Mouse (Mus musculus) neural tube, embryonic 14.5 days (tissue): ENCODE data around the gene Pex19. TPM values are rescaled to one million over a fixed set of nuclear protein-coding genes. Genes with fewer than 3 reads are reported as not detected.

Experiments
- ATAC-seq: fragments of 200-750 bp; cut with Nextera tagmentation; 2 replicates; pipeline ENCODE4 v1.8.0; 2017; ENCODE audit warnings: low read depth, mild to moderate bottlenecking, moderate TSS enrichment, moderate library complexity
- H3K27ac ChIP-seq: fragments of 300-500 bp; sonication (generic); 2 replicates; pipeline ENCODE4 v1.5.1; 2014; ENCODE audit warnings: low read depth, mild to moderate bottlenecking, control low read depth, low read length, moderate library complexity, mixed read lengths
- H3K27me3 ChIP-seq: fragments of 300-500 bp; sonication (generic); 2 replicates; pipeline ENCODE4 v1.6.1; 2014; ENCODE audit warnings: low read length; ENCODE audit not compliant: control insufficient read depth, insufficient read depth
- H3K36me3 ChIP-seq: fragments of 300-500 bp; sonication (generic); 2 replicates; pipeline ENCODE4 v1.6.1; 2014; ENCODE audit warnings: low read length, mixed read lengths; ENCODE audit not compliant: control insufficient read depth, insufficient read depth
- H3K4me1 ChIP-seq: fragments of 300-500 bp; sonication (generic); 2 replicates; pipeline ENCODE4 v1.6.1; 2014; ENCODE audit warnings: low read length; ENCODE audit not compliant: control insufficient read depth, insufficient read depth
- H3K4me2 ChIP-seq: fragments of 300-500 bp; sonication (generic); 2 replicates; pipeline ENCODE4 v1.6.1; 2014; ENCODE audit warnings: mild to moderate bottlenecking, low read depth, low read length, control low read depth
- H3K4me3 ChIP-seq: fragments of 300-500 bp; sonication (generic); 2 replicates; pipeline ENCODE4 v1.5.1; 2014; ENCODE audit warnings: low read depth, low read length, control low read depth, mixed read lengths
- H3K9ac ChIP-seq: fragments of 300-500 bp; sonication (generic); replicated peaks from 2 replicates; pipeline ENCODE4 v1.6.1; 2014; ENCODE audit warnings: low read depth, mild to moderate bottlenecking, control low read depth, low read length, mixed read lengths
- H3K9me3 ChIP-seq: fragments of 300-500 bp; sonication (generic); 2 replicates; pipeline ENCODE4 v1.6.1; 2016; ENCODE audit warnings: low read length; ENCODE audit not compliant: control insufficient read depth
- WGBS: fragments of 180-500 bp; shearing (Covaris S2); extraction: QIAGEN DNeasy Blood & Tissue Kit; methylation state at CpG from one replicate; pipeline ENCODE4 v1.1.7; 2014; 5-methylcytosine and 5-hydroxymethylcytosine counted together
- polyA plus RNA-seq: library from polyadenylated mRNA; unstranded; fragments of >200 nt; fragmentation: Nextera tagmentation; extraction: Ambion mirVana; gene quantifications from 2 replicates; pipeline ENCODE4 v1.2.1, GENCODE M21; 2014

The Pex19 gene
- polyA plus RNA-seq, 1 experiment from 2014 or later = 156 TPM

- no peak overlapping the region for H3K27ac ChIP-seq
- WGBS = 94% methylated on average over 15 of the region's 15 CpGs
- no peaks in the 10 kb centered on the region for H3K9me3 ChIP-seq
- no peak overlapping the region for H3K9ac ChIP-seq
- no peak overlapping the region for H3K4me2 ChIP-seq
- H3K27me3 ChIP-seq = no peaks in the 10 kb centered on the region
- H3K4me3 ChIP-seq = no peak overlapping the region
- peaks cover 8% of the 10 kb centered on the region for H3K4me1 ChIP-seq
- peaks cover 21% of the 10 kb centered on the region for H3K36me3 ChIP-seq
- no peak for ATAC-seq
Observed at GRCm38 (mm10) chr1:172128563-172128962, 2.0 kb downstream of the Pex19 start.

- ATAC-seq = no peak
- WGBS = 73% methylated on average over 2 of the region's 2 CpGs
- peaks cover 26% of the 10 kb centered on the region for H3K36me3 ChIP-seq
Observed at GRCm38 (mm10) chr1:172129108-172129507, 2.6 kb downstream of the Pex19 start.

GRCm38 (mm10) chr1:172129780-172130179 is 3.2 kb downstream of the Pex19 start:
- Histone ChIP-seq H3K4me1 (peaks cover 8% of the 10 kb centered on the region), H3K9ac (no peak overlapping the region), H3K4me2 (no peak overlapping the region), H3K4me3 (no peak overlapping the region), H3K27me3 (no peaks in the 10 kb centered on the region), H3K27ac (no peak overlapping the region), H3K36me3 (peaks cover 33% of the 10 kb centered on the region), H3K9me3 (no peaks in the 10 kb centered on the region)
- no peak for ATAC-seq
- 92% methylated on average over 5 of the region's 5 CpGs for WGBS

More at GRCm38 (mm10) chr1:172129108-172129507, 2.6 kb downstream of the Pex19 start:
- Histone ChIP-seq H3K27ac (no peak overlapping the region), H3K9ac (no peak overlapping the region), H3K27me3 (no peaks in the 10 kb centered on the region), H3K9me3 (no peaks in the 10 kb centered on the region), H3K4me3 (no peak overlapping the region), H3K4me1 (peaks cover 8% of the 10 kb centered on the region), H3K4me2 (no peak overlapping the region)

- no peak overlapping the region for H3K4me2 ChIP-seq
- peaks cover 6% of the 10 kb centered on the region for H3K4me1 ChIP-seq
- peaks cover 38% of the 10 kb centered on the region for H3K36me3 ChIP-seq
- no peak overlapping the region for H3K4me3 ChIP-seq
- ATAC-seq = no peak
- no peaks in the 10 kb centered on the region for H3K9me3 ChIP-seq
- no peaks in the 10 kb centered on the region for H3K27me3 ChIP-seq
- WGBS = 88% methylated on average over 7 of the region's 7 CpGs
- H3K27ac ChIP-seq = no peak overlapping the region
- no peak overlapping the region for H3K9ac ChIP-seq
Observed at GRCm38 (mm10) chr1:172132319-172132718, 5.8 kb downstream of the Pex19 start.

GRCm38 (mm10) chr1:172133535-172133934 is 7.0 kb downstream of the Pex19 start:
- Histone ChIP-seq H3K9me3 (no peaks in the 10 kb centered on the region), H3K27me3 (no peaks in the 10 kb centered on the region), H3K4me1 (no peaks in the 10 kb centered on the region), H3K4me3 (no peak overlapping the region), H3K27ac (no peak overlapping the region), H3K9ac (no peak overlapping the region), H3K4me2 (no peak overlapping the region), H3K36me3 (peaks cover 38% of the 10 kb centered on the region)
- no peak for ATAC-seq
- WGBS = 88% methylated on average over 7 of the region's 7 CpGs

GRCm38 (mm10) chr1:172134072-172134471 is 7.5 kb downstream of the Pex19 start:
- WGBS = 85% methylated on average over 4 of the region's 4 CpGs
- H3K9me3 ChIP-seq = no peaks in the 10 kb centered on the region
- no peak overlapping the region for H3K4me2 ChIP-seq
- no peak overlapping the region for H3K9ac ChIP-seq
- ATAC-seq = no peak
- no peak overlapping the region for H3K4me3 ChIP-seq
- peaks cover 38% of the 10 kb centered on the region for H3K36me3 ChIP-seq
- no peak overlapping the region for H3K27ac ChIP-seq
- H3K27me3 ChIP-seq = no peaks in the 10 kb centered on the region
- no peaks in the 10 kb centered on the region for H3K4me1 ChIP-seq

GRCm38 (mm10) chr1:172140160-172140559 is 13.6 kb downstream of the Pex19 start:
- Histone ChIP-seq H3K9ac (no peak overlapping the region), H3K9me3 (no peaks in the 10 kb centered on the region), H3K4me2 (no peak overlapping the region), H3K4me1 (no peaks in the 10 kb centered on the region), H3K36me3 (peaks cover under 1% of the 10 kb centered on the region; the same call in 1 of the 2 replicates), H3K27ac (no peak overlapping the region), H3K27me3 (no peaks in the 10 kb centered on the region), H3K4me3 (no peak overlapping the region)
- WGBS = 90% methylated on average over 2 of the region's 2 CpGs
- ATAC-seq = no peak

GRCm38 (mm10) chr1:172140825-172141224 is 14.3 kb downstream of the Pex19 start:
- Histone ChIP-seq H3K27ac (no peak overlapping the region), H3K4me1 (no peaks in the 10 kb centered on the region), H3K27me3 (no peaks in the 10 kb centered on the region), H3K4me2 (no peak overlapping the region), H3K9me3 (no peaks in the 10 kb centered on the region), H3K9ac (no peak overlapping the region), H3K36me3 (no peaks in the 10 kb centered on the region), H3K4me3 (no peak overlapping the region)
- ATAC-seq = no peak
- WGBS = 88% methylated on average over 1 of the region's 1 CpGs

GRCm38 (mm10) chr1:172141529-172141928 is 15.0 kb downstream of the Pex19 start:
- WGBS = 91% methylated on average over 3 of the region's 3 CpGs
- no peaks in the 10 kb centered on the region for H3K36me3 ChIP-seq
- H3K9ac ChIP-seq = no peak overlapping the region
- H3K9me3 ChIP-seq = no peaks in the 10 kb centered on the region
- H3K27ac ChIP-seq = no peak overlapping the region
- H3K4me3 ChIP-seq = no peak overlapping the region
- ATAC-seq = no peak
- no peaks in the 10 kb centered on the region for H3K27me3 ChIP-seq
- no peaks in the 10 kb centered on the region for H3K4me1 ChIP-seq
- H3K4me2 ChIP-seq = no peak overlapping the region
